Comparison of ENCODE assay signal across 23 mouse cellular contexts in genomic region chr17:73870956-73871605, GRCm38 (mm10).
DNase-seq lines count a peak whose midpoint lies in the region; ATAC-seq and TF ChIP-seq lines count a peak whose summit lies in the region.
"Had no signal": no experiment of that assay in that cellular context is flagged by ENCODE, and none has a peak within 500 bp of the region (broad histone marks: within the 10 kb centered on the region; RNA-seq: fewer than 3 reads in every experiment).

No protein-coding gene starts in this region.

- intact Hi-C loops in heart, postnatal 25 days (cut with DNase I) = no loop called here

- TF ChIP-seq CTCF in thymus, adult 2 months (IDR thresholded peaks at IDR 0.05; ENCODE audit: borderline replicate concordance, control insufficient read depth, extremely low read depth, insufficient read depth, low read length, poor library complexity) = no peak

- H3K36me3 ChIP-seq in thymus, adult 2 months (ENCODE audit: control insufficient read depth, insufficient read depth, low read length) = no peaks in the 10 kb centered on the region
- H3K36me3 ChIP-seq: embryonic facial prominence, embryonic 10.5 days; heart, embryonic 15.5 days; hindbrain, embryonic 15.5 days; limb, embryonic 13.5 days; liver, embryonic 12.5 days; midbrain, embryonic 13.5 days had no signal

- ATAC-seq in activated CD4-positive, CD25-positive, alpha-beta regulatory T cell, adult 4 months = peak; percentile 41
- ATAC-seq: forebrain, embryonic 16.5 days; intestine, embryonic 16.5 days; liver, embryonic 12.5 days; midbrain, embryonic 13.5 days had no signal

- no peak for TF ChIP-seq POLR2A in thymus, adult 2 months (IDR thresholded peaks at IDR 0.05; ENCODE audit: control insufficient read depth, extremely low read depth, insufficient read depth, low read length, poor library complexity)

- H3K27ac ChIP-seq in thymus, adult 2 months (ENCODE audit: control insufficient read depth, insufficient read depth, low read length) = no peak overlapping the region
- H3K27ac ChIP-seq: embryonic facial prominence, embryonic 10.5 days; heart, embryonic 15.5 days; hindbrain, embryonic 15.5 days; limb, embryonic 13.5 days; liver, embryonic 12.5 days; midbrain, embryonic 13.5 days had no signal

- peak; percentile 86 for DNase-seq in heart, adult 11 months
- DNase-seq in heart, postnatal 25 days (ENCODE audit: low spot score) = no peak
- DNase-seq in thymus, adult 2 months = peak; percentile 48
- no peak for DNase-seq in kidney, postnatal 10 days
- no peak for DNase-seq in layer of hippocampus, adult 8-10 months (ENCODE audit: low spot score in 2 of 2)
- DNase-seq in lung, postnatal 25 days (ENCODE audit: low spot score) = no peak
- DNase-seq: adrenal gland, postnatal 14 days; cerebellum, adult 9-11 months; gastrocnemius, postnatal 36 days; heart, postnatal 4 days; kidney, adult 9 months; kidney, postnatal 25 days; lung, adult 18-20 months; lung, postnatal 10 days had no signal

- no peaks in the 10 kb centered on the region for H3K27me3 ChIP-seq in thymus, adult 2 months (ENCODE audit: control insufficient read depth, insufficient read depth, low read length)
- H3K27me3 ChIP-seq: heart, embryonic 15.5 days; hindbrain, embryonic 15.5 days; limb, embryonic 13.5 days; liver, embryonic 12.5 days; midbrain, embryonic 13.5 days had no signal

- no peak overlapping the region for H3K4me3 ChIP-seq in thymus, adult 2 months (ENCODE audit: control insufficient read depth, insufficient read depth, low read length)
- H3K4me3 ChIP-seq: embryonic facial prominence, embryonic 10.5 days; heart, embryonic 15.5 days; hindbrain, embryonic 15.5 days; limb, embryonic 13.5 days; liver, embryonic 12.5 days; midbrain, embryonic 13.5 days had no signal

- peaks cover 25% of the 10 kb centered on the region for H3K4me1 ChIP-seq in thymus, adult 2 months (replicated peaks; ENCODE audit: control insufficient read depth, insufficient read depth, low read length)
- H3K4me1 ChIP-seq: embryonic facial prominence, embryonic 10.5 days; heart, embryonic 15.5 days; hindbrain, embryonic 15.5 days; limb, embryonic 13.5 days; liver, embryonic 12.5 days; midbrain, embryonic 13.5 days had no signal

- WGBS in thymus, adult 2 months = 39% methylated on average over 14 of the region's 14 CpGs

Comparison
In these comparisons a context has a peak if more than half of its experiments do, and no peak if none do; other contexts are left out.
1. DNase-seq: peak in heart, adult 11 months (single experiment) and thymus, adult 2 months (single experiment); none in heart, postnatal 25 days (single experiment), kidney, postnatal 10 days (single experiment), layer of hippocampus, adult 8-10 months (0 of 2) and lung, postnatal 25 days (single experiment).